In the genomic region with DNA sequence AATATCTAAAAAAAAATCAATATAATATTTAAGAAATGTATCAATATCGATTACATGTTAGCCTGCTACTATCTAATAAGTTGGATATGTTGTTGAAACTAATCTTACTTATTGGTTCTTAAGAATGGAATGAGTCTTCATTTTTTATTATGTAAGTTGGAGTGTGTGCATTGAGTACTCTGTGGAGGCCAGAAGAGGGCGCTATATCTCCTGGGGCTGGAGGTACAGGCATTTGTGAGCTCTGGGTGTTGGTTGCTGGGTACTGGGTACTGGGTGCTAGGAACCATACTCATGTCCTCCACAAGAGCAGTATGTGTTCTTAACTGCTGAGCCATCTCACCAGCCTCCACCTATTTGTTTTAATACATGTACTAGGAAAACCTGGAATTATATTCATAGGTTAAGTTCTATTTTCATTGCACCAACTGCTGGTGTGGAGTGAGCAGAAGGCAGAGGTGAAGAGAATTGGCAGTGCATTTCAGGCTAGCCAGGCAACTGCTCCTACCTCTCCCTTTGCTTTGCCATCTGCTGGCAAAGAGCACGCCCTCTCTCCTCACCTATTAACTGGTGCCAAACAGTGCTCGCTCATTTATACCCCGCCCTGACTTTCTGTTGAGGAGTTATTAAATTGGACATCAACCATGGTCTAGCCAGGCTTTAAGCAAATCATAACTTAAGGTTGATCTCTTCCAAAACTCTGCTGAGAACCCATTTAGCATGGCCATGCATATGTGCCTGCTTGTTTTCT, we compare ENCODE assay signal across 20 mouse cellular contexts.
DNase-seq lines count a peak whose midpoint lies in the region; ATAC-seq and TF ChIP-seq lines count a peak whose summit lies in the region.
"Had no signal": no experiment of that assay in that cellular context is flagged by ENCODE, and none has a peak within 500 bp of the region (broad histone marks: within the 10 kb centered on the region; RNA-seq: fewer than 3 reads in every experiment).

No protein-coding gene starts in this region.

- no peaks in the 10 kb centered on the region for H3K4me1 ChIP-seq in liver, embryonic 14.5 days (replicated peaks; ENCODE audit: control insufficient read depth in 2 of 2, insufficient read depth in 2 of 2, low read length in 1 of 2)
- no peaks in the 10 kb centered on the region for H3K4me1 ChIP-seq in liver, embryonic 11.5 days (replicated peaks; ENCODE audit: control insufficient read depth, insufficient read depth, low read length)
- no peaks in the 10 kb centered on the region for H3K4me1 ChIP-seq in MEL (ENCODE audit: control insufficient read depth in 1 of 2, insufficient read depth in 2 of 2, low read length in 2 of 2)
- no peaks in the 10 kb centered on the region for H3K4me1 ChIP-seq in cortical plate, adult 2 months (ENCODE audit: control insufficient read depth, insufficient read depth, low read length)
- peaks cover 22% of the 10 kb centered on the region for H3K4me1 ChIP-seq in midbrain, embryonic 10.5 days
- H3K4me1 ChIP-seq in midbrain, embryonic 16.5 days (ENCODE audit: control insufficient read depth, insufficient read depth, low read length) = peaks cover 8% of the 10 kb centered on the region; the same call in 1 of the 2 replicates
- H3K4me1 ChIP-seq: intestine, embryonic 15.5 days had no signal

- no peak for TF ChIP-seq EP300 in liver, embryonic 14.5 days (IDR thresholded peaks at IDR 0.05; ENCODE audit: low read depth)
- TF ChIP-seq EP300 in MEL (IDR thresholded peaks at IDR 0.05; ENCODE audit: low read depth in 1 of 2, low read length in 2 of 2) = no peak

- no peaks in the 10 kb centered on the region for H3K36me3 ChIP-seq in liver, embryonic 14.5 days (replicated peaks; ENCODE audit: control insufficient read depth, insufficient read depth, low read depth)
- H3K36me3 ChIP-seq in liver, embryonic 11.5 days (ENCODE audit: control insufficient read depth, insufficient read depth, low read length) = no peaks in the 10 kb centered on the region
- no peaks in the 10 kb centered on the region for H3K36me3 ChIP-seq in MEL (ENCODE audit: control insufficient read depth in 1 of 2, insufficient read depth in 2 of 2, low read length in 2 of 2)
- no peaks in the 10 kb centered on the region for H3K36me3 ChIP-seq in midbrain, embryonic 10.5 days
- no peaks in the 10 kb centered on the region for H3K36me3 ChIP-seq in midbrain, embryonic 16.5 days (ENCODE audit: control insufficient read depth, insufficient read depth, low read length)
- H3K36me3 ChIP-seq: embryonic facial prominence, embryonic 12.5 days; G1E; intestine, embryonic 15.5 days; limb, embryonic 13.5 days; midbrain, embryonic 12.5 days had no signal

- TF ChIP-seq RAD21 in MEL (IDR thresholded peaks at IDR 0.05; ENCODE audit: low read depth, low read length) = no peak

- no peak for ATAC-seq in liver, embryonic 14.5 days (ENCODE audit: insufficient read depth)
- ATAC-seq in liver, embryonic 11.5 days (replicated peaks; ENCODE audit: low FRiP score) = no peak
- no peak for ATAC-seq in midbrain, embryonic 16.5 days
- ATAC-seq: forebrain, embryonic 16.5 days; intestine, embryonic 15.5 days had no signal

- H3K27me3 ChIP-seq in liver, embryonic 14.5 days (ENCODE audit: control insufficient read depth, insufficient read depth, low read length) = no peaks in the 10 kb centered on the region
- no peaks in the 10 kb centered on the region for H3K27me3 ChIP-seq in liver, embryonic 11.5 days (replicated peaks; ENCODE audit: control insufficient read depth, insufficient read depth, low read length)
- H3K27me3 ChIP-seq in MEL (ENCODE audit: control insufficient read depth in 1 of 2, insufficient read depth in 2 of 2, low read length in 2 of 2) = no peaks in the 10 kb centered on the region
- no peaks in the 10 kb centered on the region for H3K27me3 ChIP-seq in midbrain, embryonic 10.5 days (ENCODE audit: low read depth, poor library complexity, severe bottlenecking)
- H3K27me3 ChIP-seq in midbrain, embryonic 16.5 days (ENCODE audit: control insufficient read depth, insufficient read depth, low read depth, low read length) = no peaks in the 10 kb centered on the region
- H3K27me3 ChIP-seq: embryonic facial prominence, embryonic 12.5 days; intestine, embryonic 15.5 days; limb, embryonic 13.5 days; midbrain, embryonic 12.5 days had no signal

- TF ChIP-seq POLR2A in MEL (IDR thresholded peaks at IDR 0.05; ENCODE audit: control insufficient read depth in 1 of 2, insufficient read depth in 1 of 2, low read depth in 1 of 2, low read length in 2 of 2, poor library complexity in 1 of 2) = no peak
- no peak for TF ChIP-seq POLR2A in cortical plate, adult 2 months (IDR thresholded peaks at IDR 0.05; ENCODE audit: extremely low read depth, insufficient read depth, low read length)

- H3K4me3 ChIP-seq in liver, embryonic 14.5 days (ENCODE audit: insufficient read depth in 1 of 2, low read depth in 2 of 2, low read length in 2 of 2) = no peak overlapping the region
- H3K4me3 ChIP-seq in liver, embryonic 11.5 days (ENCODE audit: low read depth, low read length) = no peak overlapping the region
- H3K4me3 ChIP-seq in MEL (ENCODE audit: control insufficient read depth in 1 of 2, insufficient read depth in 1 of 2, low read depth in 2 of 2, low read length in 2 of 2) = no peak overlapping the region
- no peak overlapping the region for H3K4me3 ChIP-seq in cortical plate, adult 2 months (ENCODE audit: insufficient read depth, low read length)
- no peak overlapping the region for H3K4me3 ChIP-seq in midbrain, embryonic 10.5 days
- no peak overlapping the region for H3K4me3 ChIP-seq in midbrain, embryonic 16.5 days (ENCODE audit: low read depth, low read length)
- H3K4me3 ChIP-seq: embryonic facial prominence, embryonic 12.5 days; intestine, embryonic 15.5 days; limb, embryonic 13.5 days; midbrain, embryonic 12.5 days had no signal

- TF ChIP-seq CTCF in liver, embryonic 14.5 days (IDR thresholded peaks at IDR 0.05; ENCODE audit: low read depth) = peak; percentile 36
- TF ChIP-seq CTCF in MEL (IDR thresholded peaks at IDR 0.05 in 2 of 3, conservative IDR thresholded peaks at IDR 0.05 in 1 of 3; ENCODE audit: control insufficient read depth in 1 of 3, insufficient read depth in 1 of 3, low read depth in 2 of 3, low read length in 3 of 3, poor library complexity in 1 of 3, severe bottlenecking in 1 of 3) = 0 out of 6 replicates have a peak, but pooled peaks of 2 of the 3 experiments have one; percentile 7 to 12
- 0 out of 2 replicates have a peak, but pooled peaks have one; percentile 13 for TF ChIP-seq CTCF in cortical plate, adult 2 months (IDR thresholded peaks at IDR 0.05; ENCODE audit: extremely low read depth, insufficient read depth, low read length)

- H3K79me2 ChIP-seq in MEL (ENCODE audit: control insufficient read depth, insufficient read depth, low read length, poor library complexity) = no peaks in the 10 kb centered on the region

- H3K9ac ChIP-seq in liver, embryonic 14.5 days (replicated peaks) = no peak overlapping the region
- H3K9ac ChIP-seq in liver, embryonic 11.5 days (ENCODE audit: low read depth, low read length) = no peak overlapping the region
- H3K9ac ChIP-seq in MEL (ENCODE audit: control insufficient read depth, low read depth, low read length, poor library complexity, severe bottlenecking) = no peak overlapping the region
- no peak overlapping the region for H3K9ac ChIP-seq in midbrain, embryonic 16.5 days (ENCODE audit: low read depth, low read length)
- H3K9ac ChIP-seq: embryonic facial prominence, embryonic 12.5 days; hindbrain, embryonic 14.5 days; intestine, embryonic 15.5 days; limb, embryonic 13.5 days; midbrain, embryonic 12.5 days had no signal

- no peaks in the 10 kb centered on the region for H3K9me3 ChIP-seq in liver, embryonic 14.5 days (ENCODE audit: control insufficient read depth, low read length)
- H3K9me3 ChIP-seq in liver, embryonic 11.5 days (ENCODE audit: control insufficient read depth, low read length) = no peaks in the 10 kb centered on the region
- H3K9me3 ChIP-seq in MEL (replicated peaks; ENCODE audit: insufficient read depth, low read length) = no peaks in the 10 kb centered on the region
- no peaks in the 10 kb centered on the region for H3K9me3 ChIP-seq in midbrain, embryonic 10.5 days (replicated peaks)
- no peaks in the 10 kb centered on the region for H3K9me3 ChIP-seq in midbrain, embryonic 16.5 days (replicated peaks; ENCODE audit: control insufficient read depth, low read length, poor library complexity, severe bottlenecking)
- H3K9me3 ChIP-seq: embryonic facial prominence, embryonic 12.5 days; intestine, embryonic 15.5 days; limb, embryonic 13.5 days; midbrain, embryonic 12.5 days had no signal

- peak; percentile 30 for DNase-seq in cerebellum, adult 9-11 months
- no peak for DNase-seq in cerebellum, adult 11 months
- no peak for DNase-seq in liver, embryonic 14.5 days (ENCODE audit: low read depth in 3 of 3, low spot score in 3 of 3)
- no peak for DNase-seq in liver, embryonic 11.5 days (ENCODE audit: low spot score)
- no peak for DNase-seq in MEL (ENCODE audit: low read depth, low spot score)
- DNase-seq in midbrain, embryonic 10.5 days (ENCODE audit: low spot score) = no peak
- DNase-seq: adrenal gland, adult 8-10 months; B cell, adult 2 months; heart, postnatal 10 days; lung, adult 18-20 months; lung, postnatal 36 days had no signal

- no peak overlapping the region for H3K27ac ChIP-seq in liver, embryonic 14.5 days
- H3K27ac ChIP-seq in liver, embryonic 11.5 days (ENCODE audit: low read depth, low read length) = no peak overlapping the region
- no peak overlapping the region for H3K27ac ChIP-seq in MEL (ENCODE audit: control insufficient read depth, low read depth, low read length)
- no peak overlapping the region for H3K27ac ChIP-seq in cortical plate, adult 2 months (ENCODE audit: insufficient read depth, low read length)
- H3K27ac ChIP-seq in midbrain, embryonic 10.5 days (replicated peaks) = no peak overlapping the region
- H3K27ac ChIP-seq in midbrain, embryonic 16.5 days (ENCODE audit: low read length) = no peak overlapping the region
- H3K27ac ChIP-seq: embryonic facial prominence, embryonic 12.5 days; hindbrain, embryonic 14.5 days; intestine, embryonic 15.5 days; limb, embryonic 13.5 days; midbrain, embryonic 12.5 days had no signal

- WGBS in liver, embryonic 14.5 days (ENCODE audit: insufficient replicate concordance) = 59% methylated on average over 5 of the region's 5 CpGs
- 84% methylated on average over 5 of the region's 5 CpGs for WGBS in liver, embryonic 11.5 days
- 90% methylated on average over 5 of the region's 5 CpGs for WGBS in midbrain, embryonic 10.5 days
- 87% methylated on average over 5 of the region's 5 CpGs for WGBS in midbrain, embryonic 16.5 days

- H3K4me2 ChIP-seq in liver, embryonic 14.5 days (ENCODE audit: low read depth) = no peak overlapping the region
- H3K4me2 ChIP-seq in liver, embryonic 11.5 days = no peak overlapping the region
- H3K4me2 ChIP-seq in midbrain, embryonic 16.5 days (ENCODE audit: low read length) = no peak overlapping the region
- H3K4me2 ChIP-seq: embryonic facial prominence, embryonic 12.5 days; hindbrain, embryonic 14.5 days; intestine, embryonic 15.5 days; limb, embryonic 13.5 days; midbrain, embryonic 12.5 days had no signal

TF ChIP-seq in MEL, 35 proteins besides CTCF, POLR2A, EP300 and RAD21 (continues in another document):
- no peak for TF ChIP-seq HCFC1 (IDR thresholded peaks at IDR 0.05; ENCODE audit: low read depth, low read length)
- no peak for TF ChIP-seq CHD1 (IDR thresholded peaks at IDR 0.05; ENCODE audit: low read depth, low read length)
- no peak for TF ChIP-seq USF2 (IDR thresholded peaks at IDR 0.05; ENCODE audit: borderline replicate concordance in 1 of 2, insufficient read depth in 1 of 2, low read depth in 1 of 2, low read length in 2 of 2)
